Mouse (Mus musculus) embryo, embryonic 9.5 days (tissue): ENCODE results near the gene Gtsf1.
"Not testable (repeated sequence)": the region's sequence is repeated elsewhere in the genome, so short reads cannot be mapped to it uniquely, and the experiment has no call there.

Source experiments
- DNase-seq: peaks from one replicate; pipeline ENCODE4 v3.0.0-alpha.2; 2017; ENCODE audit errors: extremely low spot score

Gtsf1 gene

DNA sequence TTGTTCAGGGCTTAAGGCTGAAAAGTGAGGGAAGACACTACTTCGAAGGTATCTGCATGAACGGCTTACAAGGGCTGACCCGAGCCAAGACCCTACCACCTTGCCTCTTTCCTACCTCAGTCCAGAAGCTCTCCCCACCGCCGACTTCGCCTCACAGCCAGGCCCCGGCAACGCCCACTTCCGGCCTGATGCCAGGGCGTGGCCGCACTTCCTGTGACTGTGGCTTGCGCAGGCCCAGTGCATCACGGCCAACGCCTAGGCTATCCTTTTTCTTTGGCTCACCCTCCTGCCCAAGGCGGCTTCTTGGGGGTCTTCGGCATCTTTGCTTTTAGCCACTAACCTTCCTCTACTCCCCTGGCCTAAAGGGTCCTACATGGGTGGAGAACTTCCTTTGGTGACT, at the start of gene Gtsf1:
TSS of gene Gtsf1 (minus strand) at position 230 of the 400 bp plus-strand sequence.
- DNase-seq: no peak

- no peak for DNase-seq
Measured at GRCm38 (mm10) chr15:103479080-103479606, 48.9 kb upstream of the Gtsf1 start.

GRCm38 (mm10) chr15:103473769-103474168, 43.5 kb upstream of the Gtsf1 start:
- no peak for DNase-seq

GRCm38 (mm10) chr15:103473182-103473581, 42.9 kb upstream of the Gtsf1 start:
- no peak for DNase-seq

GRCm38 (mm10) chr15:103472265-103472664, 42.0 kb upstream of the Gtsf1 start:
- DNase-seq: no peak

DNA sequence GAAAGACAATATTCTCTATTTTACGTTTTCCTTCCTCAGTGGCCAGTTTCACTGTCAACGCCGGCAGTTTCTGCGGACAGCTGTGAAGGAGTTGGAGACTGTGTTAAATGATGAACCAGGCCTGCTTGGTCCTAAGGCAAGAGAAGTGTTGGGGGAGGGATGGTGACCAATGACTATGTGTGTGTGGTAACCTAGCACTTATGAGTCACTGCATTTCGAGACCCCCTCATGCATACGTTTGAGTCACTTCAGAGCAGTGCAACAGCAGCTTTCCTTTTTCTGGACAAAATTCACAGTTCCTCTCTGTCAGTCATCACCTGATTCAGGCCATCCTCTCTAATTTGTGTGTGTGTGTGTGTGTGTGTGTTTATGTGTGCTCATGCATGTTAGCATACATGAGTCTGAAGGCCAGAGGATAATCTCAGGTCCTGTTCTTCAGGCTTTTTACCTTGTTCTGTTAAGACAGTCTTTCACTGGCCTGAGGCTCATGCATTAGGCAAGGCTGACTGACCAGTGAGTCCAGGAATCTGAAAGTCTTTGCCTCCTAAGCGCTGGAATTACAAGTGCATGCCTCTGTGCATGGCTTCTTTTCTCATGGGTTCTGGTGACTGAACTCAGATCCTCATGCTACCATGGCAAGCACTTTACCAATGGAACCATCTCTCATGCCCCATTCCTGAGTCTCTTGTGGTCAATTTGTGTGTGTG, 41.4 kb upstream of the Gtsf1 start:
- no peak for DNase-seq

GRCm38 (mm10) chr15:103462539-103463261, 32.4 kb upstream of the Gtsf1 start:
- DNase-seq: no peak

DNA sequence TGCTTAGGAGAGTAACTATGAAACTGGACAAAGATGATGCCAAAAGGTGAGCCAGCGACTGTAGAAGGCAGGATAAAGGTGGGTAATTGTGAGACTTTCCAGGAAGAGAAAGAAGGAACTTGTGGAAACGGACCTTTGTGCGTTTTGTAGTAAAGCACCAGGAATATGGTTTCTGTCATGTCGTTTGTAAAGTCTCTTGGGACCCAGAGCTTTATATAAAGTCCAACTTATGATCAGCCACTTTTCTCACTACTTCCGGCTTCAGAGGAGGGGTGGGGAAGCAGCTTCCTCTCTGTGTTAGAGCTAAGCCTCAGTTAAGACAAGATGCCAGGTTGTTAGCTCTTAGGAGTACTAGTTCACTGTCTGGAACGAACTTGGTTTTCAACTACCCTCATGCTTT, 24.2 kb upstream of the Gtsf1 start:
- no peak for DNase-seq

- DNase-seq: no peak
Measured at GRCm38 (mm10) chr15:103453551-103454218, 23.4 kb upstream of the Gtsf1 start, which contains the start of gene Nckap1l. Gene Nckap1l (plus strand): TSS chr15:103453794.

GRCm38 (mm10) chr15:103448369-103448768, 18.1 kb upstream of the Gtsf1 start, which contains the start of gene Gtsf2:
Gene Gtsf2 (minus strand): TSS chr15:103448469.
- no peak for DNase-seq

GRCm38 (mm10) chr15:103445966-103446365, 15.7 kb upstream of the Gtsf1 start:
- not testable (repeated sequence) for DNase-seq

DNA sequence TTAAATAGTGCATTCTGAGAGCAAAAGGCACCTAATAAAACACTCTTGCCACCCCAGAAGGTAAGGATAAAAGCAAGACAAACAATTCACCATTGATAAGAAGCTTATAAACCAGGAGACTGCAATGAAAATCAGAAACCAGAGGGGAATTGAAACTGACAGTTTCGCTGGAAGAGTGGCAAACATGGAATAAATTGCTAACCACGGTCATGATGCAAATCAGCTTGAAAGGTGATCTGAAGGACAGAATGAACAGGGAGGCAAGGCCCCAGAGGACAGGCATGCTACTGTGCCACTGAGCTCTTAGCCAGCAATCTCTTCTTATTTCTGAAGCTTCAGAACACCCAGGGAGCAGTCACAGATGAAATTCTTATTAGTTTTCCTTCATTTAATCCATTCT, 3.3 kb downstream of the Gtsf1 start:
- DNase-seq: no peak

DNA sequence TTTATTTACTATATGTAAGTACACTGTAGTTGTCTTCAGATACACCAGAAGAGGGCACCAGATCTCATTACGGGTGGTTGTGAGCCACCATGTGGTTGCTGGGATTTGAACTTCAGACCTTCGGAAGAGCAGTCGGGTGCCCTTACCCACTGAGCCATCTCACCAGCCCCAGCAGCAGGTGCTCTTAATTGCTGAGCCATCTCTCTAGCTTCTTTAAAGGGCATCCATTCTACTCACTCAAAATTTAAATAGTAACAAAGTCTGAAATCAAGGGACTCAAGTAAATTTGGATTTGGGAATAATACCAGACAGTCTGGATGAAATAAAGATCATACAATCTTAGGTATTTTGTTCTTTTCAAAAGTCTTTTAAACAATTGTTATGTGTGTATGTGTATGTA, 24.7 kb downstream of the Gtsf1 start:
- DNase-seq: not testable (repeated sequence)

GRCm38 (mm10) chr15:103401361-103401760, 28.9 kb downstream of the Gtsf1 start:
- DNase-seq: no peak

GRCm38 (mm10) chr15:103393577-103393976, 36.7 kb downstream of the Gtsf1 start:
- DNase-seq: no peak

GRCm38 (mm10) chr15:103388556-103389145, 41.6 kb downstream of the Gtsf1 start:
- DNase-seq: no peak

GRCm38 (mm10) chr15:103383771-103384488, 46.3 kb downstream of the Gtsf1 start:
- no peak for DNase-seq

GRCm38 (mm10) chr15:103382795-103383406, 47.4 kb downstream of the Gtsf1 start:
- peak; percentile 49 for DNase-seq

DNA sequence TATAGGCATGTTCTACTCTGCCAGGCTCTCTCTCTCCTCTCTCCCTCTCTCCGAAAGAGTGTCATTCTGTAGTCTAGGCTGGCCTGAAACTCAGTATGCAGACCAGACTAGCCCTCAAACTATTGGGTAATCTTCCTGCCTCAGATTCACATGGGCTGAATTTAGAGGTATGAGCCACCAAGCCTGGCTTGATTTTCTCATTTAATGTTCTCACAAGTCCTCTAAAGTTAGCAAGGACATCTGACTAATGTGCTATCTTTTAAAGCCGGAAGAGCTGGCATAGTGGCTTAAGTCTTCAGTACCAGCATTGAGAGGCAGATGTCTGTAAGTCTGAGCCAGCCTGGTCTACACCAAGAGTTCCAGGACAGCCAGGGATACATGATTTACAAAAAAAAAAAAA, 48.2 kb downstream of the Gtsf1 start:
- DNase-seq: no peak

GRCm38 (mm10) chr15:103378665-103379356, 51.5 kb downstream of the Gtsf1 start:
- no peak for DNase-seq
